Mouse (Mus musculus) olfactory bulb, adult 2 months (tissue): ENCODE measurements around the gene Mmp28. TPM values are rescaled to one million over a fixed set of nuclear protein-coding genes. Genes with fewer than 3 reads are reported as not detected.

ENCODE experiments used
- H3K27ac ChIP-seq: fragments of 200-500 bp; 2 replicates; pipeline ENCODE4 v1.5.1; 2012; ENCODE audit warnings: low read depth, low read length; ENCODE audit not compliant: insufficient read depth
- H3K4me1 ChIP-seq: fragments of 200-500 bp; 2 replicates; pipeline ENCODE4 v1.6.1; 2012; ENCODE audit warnings: low read length; ENCODE audit not compliant: control insufficient read depth, insufficient read depth
- H3K4me3 ChIP-seq: fragments of 200-500 bp; 2 replicates; pipeline ENCODE4 v1.5.1; 2012; ENCODE audit warnings: mild to moderate bottlenecking, low read depth, low read length, moderate library complexity; ENCODE audit not compliant: insufficient read depth
- CTCF ChIP-seq: fragments of 200-500 bp; IDR thresholded peaks from 2 replicates; pipeline ENCODE4 v1.5.1; 2012; ENCODE audit warnings: low read depth, mild to moderate bottlenecking, low read length, moderate library complexity; ENCODE audit not compliant: insufficient read depth
- POLR2A ChIP-seq: fragments of 200-500 bp; IDR thresholded peaks from 2 replicates; pipeline ENCODE4 v1.6.1; 2012; ENCODE audit warnings: mild to moderate bottlenecking, low read depth, low read length, moderate library complexity; ENCODE audit not compliant: insufficient read depth
- WGBS: fragments of 180-500 bp; shearing (Covaris S2); methylation state at CpG from one replicate; pipeline ENCODE4 v1.1.7; 2018; 5-methylcytosine and 5-hydroxymethylcytosine counted together
- polyA plus RNA-seq: library from polyadenylated mRNA; stranded (reverse); fragments of >200 nt; gene quantifications from 2 replicates; pipeline ENCODE4 v1.2.4, GENCODE M21; 2012; ENCODE audit warnings: low replicate concordance; ENCODE audit not compliant: missing spikeins, insufficient read depth, insufficient read length

Mmp28 gene
- polyA plus RNA-seq, result not detected in 2 replicates

GRCm38 (mm10) chr11:83462711-83463244 lies at the start of gene Mmp28:
Mmp28 (minus strand) TSS chr11:83463071.
- 4% methylated on average over 42 of the region's 42 CpGs for WGBS
- H3K4me3 ChIP-seq, result peak within 1 kb of the TSS; percentile 52
- TF ChIP-seq POLR2A (no peak), CTCF (no peak)
- H3K27ac ChIP-seq, result no peak within 1 kb of the TSS
- peaks cover 11% of the 10 kb centered on the region for H3K4me1 ChIP-seq

GRCm38 (mm10) chr11:83509521-83509920 lies 46.6 kb upstream of the Mmp28 start:
- TF ChIP-seq POLR2A (no peak), CTCF (no peak)
- Histone ChIP-seq H3K4me1 (no peaks in the 10 kb centered on the region), H3K27ac (no peak overlapping the region), H3K4me3 (no peak overlapping the region)

- TF ChIP-seq CTCF (no peak), POLR2A (no peak)
- Histone ChIP-seq H3K4me1 (no peaks in the 10 kb centered on the region), H3K27ac (no peak overlapping the region), H3K4me3 (no peak overlapping the region)
- 90% methylated on average over 5 of the region's 5 CpGs for WGBS
Observed at GRCm38 (mm10) chr11:83504308-83504707, 41.4 kb upstream of the Mmp28 start.

- H3K4me1 ChIP-seq, result no peaks in the 10 kb centered on the region
- no peak overlapping the region for H3K27ac ChIP-seq
- H3K4me3 ChIP-seq, result no peak overlapping the region
- TF ChIP-seq CTCF, result no peak
- TF ChIP-seq POLR2A, result no peak
- WGBS, result 67% methylated on average over 2 of the region's 2 CpGs
Observed at GRCm38 (mm10) chr11:83495571-83495970, 32.7 kb upstream of the Mmp28 start.

- WGBS, result 90% methylated on average over 4 of the region's 4 CpGs
- no peak for TF ChIP-seq POLR2A
- no peak for TF ChIP-seq CTCF
- Histone ChIP-seq H3K4me1 (no peaks in the 10 kb centered on the region), H3K4me3 (no peak overlapping the region), H3K27ac (no peak overlapping the region)
Observed at GRCm38 (mm10) chr11:83491488-83491887, 28.6 kb upstream of the Mmp28 start.

- TF ChIP-seq POLR2A, result no peak
- TF ChIP-seq CTCF, result no peak
- Histone ChIP-seq H3K4me3 (peak overlapping the region; percentile 71), H3K27ac (peak overlapping the region; percentile 90), H3K4me1 (0 out of 2 replicates have a peak, but pooled peaks cover 3% of the 10 kb centered on the region)
- 1% methylated on average over 51 of the region's 52 CpGs for WGBS
Observed at GRCm38 (mm10) chr11:83473235-83474016, 10.6 kb upstream of the Mmp28 start.

- peak; percentile 95 for TF ChIP-seq POLR2A
- peak; percentile 59 for TF ChIP-seq CTCF
- 0 out of 2 replicates have a peak, but pooled peaks cover 3% of the 10 kb centered on the region for H3K4me1 ChIP-seq
- under 1% methylated on average over 66 of the region's 66 CpGs for WGBS
Observed at GRCm38 (mm10) chr11:83472324-83473234, 9.7 kb upstream of the Mmp28 start, which contains the start of gene Taf15. Taf15 (plus strand) TSS chr11:83473086.

GRCm38 (mm10) chr11:83471766-83472165 lies 8.9 kb upstream of the Mmp28 start:
- WGBS, result 98% methylated on average over 2 of the region's 2 CpGs
- Histone ChIP-seq H3K4me3 (no peak overlapping the region; the same call in 1 of the 2 replicates), H3K27ac (no peak overlapping the region), H3K4me1 (0 out of 2 replicates have a peak, but pooled peaks cover 3% of the 10 kb centered on the region)
- no peak for TF ChIP-seq CTCF
- no peak for TF ChIP-seq POLR2A

More at GRCm38 (mm10) chr11:83472324-83473234, 9.7 kb upstream of the Mmp28 start, which contains the start of gene Taf15:
- Histone ChIP-seq H3K4me3 (peak within 1 kb of the TSS; percentile 71), H3K27ac (peak within 1 kb of the TSS; percentile 90)
